11 mouse cellular contexts compared by ENCODE assay signal in genomic region chr5:48737640-48738039, GRCm38 (mm10).
DNase-seq lines count a peak whose midpoint lies in the region; ATAC-seq and TF ChIP-seq lines count a peak whose summit lies in the region.
"Had no signal": no experiment of that assay in that cellular context is flagged by ENCODE, and none has a peak within 500 bp of the region (broad histone marks: within the 10 kb centered on the region; RNA-seq: fewer than 3 reads in every experiment).

No protein-coding gene starts in this region.

- no peaks in the 10 kb centered on the region for H3K79me2 ChIP-seq in MEL (ENCODE audit: control insufficient read depth, insufficient read depth, low read length, poor library complexity)

- no peak for TF ChIP-seq POLR2A in MEL (IDR thresholded peaks at IDR 0.05; ENCODE audit: control insufficient read depth in 1 of 2, insufficient read depth in 1 of 2, low read depth in 1 of 2, low read length in 2 of 2, poor library complexity in 1 of 2)

- no peak for ATAC-seq in embryonic facial prominence, embryonic 11.5 days (replicated peaks; ENCODE audit: insufficient number of reproducible peaks, low FRiP score, low TSS enrichment, low read depth)
- no peak for ATAC-seq in liver, embryonic 12.5 days
- no peak for ATAC-seq in activated CD4-positive, CD25-positive, alpha-beta regulatory T cell, adult 4 months

- DNase-seq in embryonic facial prominence, embryonic 11.5 days (ENCODE audit: low spot score) = peak; percentile 16
- DNase-seq in embryonic facial prominence, embryonic 10.5 days (ENCODE audit: low spot score) = no peak
- peak in 1 of 2 experiments; percentile 18 for DNase-seq in layer of hippocampus, adult 2 months (ENCODE audit: low spot score in 2 of 2)
- no peak for DNase-seq in layer of hippocampus, postnatal 25 days (ENCODE audit: extremely low spot score in 1 of 2, low spot score in 1 of 2)
- DNase-seq in MEL (ENCODE audit: low read depth, low spot score) = peak; percentile 7
- peak; percentile 19 for DNase-seq in kidney, postnatal 10 days
- DNase-seq: liver; right cerebral cortex, postnatal 4 days had no signal

- no peak overlapping the region for H3K4me2 ChIP-seq in embryonic facial prominence, embryonic 11.5 days (ENCODE audit: low read depth, low read length)
- no peak overlapping the region for H3K4me2 ChIP-seq in liver, embryonic 12.5 days
- H3K4me2 ChIP-seq: embryonic facial prominence, embryonic 13.5 days had no signal

- TF ChIP-seq CTCF in layer of hippocampus, adult 2 months (conservative IDR thresholded peaks at IDR 0.05) = peak; percentile 71
- peak in 1 of 3 experiments; percentile 54; a peak in 2 of 6 replicates for TF ChIP-seq CTCF in MEL (IDR thresholded peaks at IDR 0.05 in 2 of 3, conservative IDR thresholded peaks at IDR 0.05 in 1 of 3; ENCODE audit: control insufficient read depth in 1 of 3, insufficient read depth in 1 of 3, low read depth in 2 of 3, low read length in 3 of 3, poor library complexity in 1 of 3, severe bottlenecking in 1 of 3)

- no peak overlapping the region for H3K27ac ChIP-seq in embryonic facial prominence, embryonic 11.5 days (replicated peaks; ENCODE audit: low read depth, low read length)
- no peak overlapping the region for H3K27ac ChIP-seq in embryonic facial prominence, embryonic 10.5 days (replicated peaks)
- no peak overlapping the region for H3K27ac ChIP-seq in layer of hippocampus, adult 2 months
- no peak overlapping the region for H3K27ac ChIP-seq in MEL (ENCODE audit: control insufficient read depth, low read depth, low read length)
- H3K27ac ChIP-seq in liver, embryonic 12.5 days = no peak overlapping the region
- H3K27ac ChIP-seq: embryonic facial prominence, embryonic 13.5 days had no signal

- no peaks in the 10 kb centered on the region for H3K4me1 ChIP-seq in embryonic facial prominence, embryonic 11.5 days (ENCODE audit: control insufficient read depth, insufficient read depth, low read length)
- no peaks in the 10 kb centered on the region for H3K4me1 ChIP-seq in embryonic facial prominence, embryonic 10.5 days
- no peaks in the 10 kb centered on the region for H3K4me1 ChIP-seq in MEL (ENCODE audit: control insufficient read depth in 1 of 2, insufficient read depth in 2 of 2, low read length in 2 of 2)
- H3K4me1 ChIP-seq in liver, embryonic 12.5 days = no peaks in the 10 kb centered on the region
- H3K4me1 ChIP-seq: embryonic facial prominence, embryonic 13.5 days had no signal

- no peak overlapping the region for H3K9ac ChIP-seq in embryonic facial prominence, embryonic 11.5 days (replicated peaks; ENCODE audit: low read length)
- H3K9ac ChIP-seq in MEL (ENCODE audit: control insufficient read depth, low read depth, low read length, poor library complexity, severe bottlenecking) = no peak overlapping the region
- no peak overlapping the region for H3K9ac ChIP-seq in liver, embryonic 12.5 days
- H3K9ac ChIP-seq: embryonic facial prominence, embryonic 13.5 days had no signal

- TF ChIP-seq EP300 in MEL (IDR thresholded peaks at IDR 0.05; ENCODE audit: low read depth in 1 of 2, low read length in 2 of 2) = no peak

- peak; percentile 66 for TF ChIP-seq RAD21 in MEL (IDR thresholded peaks at IDR 0.05; ENCODE audit: low read depth, low read length)

- H3K4me3 ChIP-seq in embryonic facial prominence, embryonic 11.5 days (ENCODE audit: low read depth, low read length) = no peak overlapping the region
- no peak overlapping the region for H3K4me3 ChIP-seq in embryonic facial prominence, embryonic 10.5 days
- H3K4me3 ChIP-seq in layer of hippocampus, adult 2 months = no peak overlapping the region
- no peak overlapping the region for H3K4me3 ChIP-seq in MEL (ENCODE audit: control insufficient read depth in 1 of 2, insufficient read depth in 1 of 2, low read depth in 2 of 2, low read length in 2 of 2)
- H3K4me3 ChIP-seq in liver, embryonic 12.5 days = no peak overlapping the region
- H3K4me3 ChIP-seq: embryonic facial prominence, embryonic 13.5 days had no signal

- no peaks in the 10 kb centered on the region for H3K36me3 ChIP-seq in embryonic facial prominence, embryonic 11.5 days (replicated peaks; ENCODE audit: control insufficient read depth, insufficient read depth, low read depth, low read length)
- H3K36me3 ChIP-seq in embryonic facial prominence, embryonic 10.5 days (replicated peaks) = no peaks in the 10 kb centered on the region
- no peaks in the 10 kb centered on the region for H3K36me3 ChIP-seq in MEL (ENCODE audit: control insufficient read depth in 1 of 2, insufficient read depth in 2 of 2, low read length in 2 of 2)
- no peaks in the 10 kb centered on the region for H3K36me3 ChIP-seq in liver, embryonic 12.5 days
- H3K36me3 ChIP-seq: embryonic facial prominence, embryonic 13.5 days had no signal

- H3K27me3 ChIP-seq in embryonic facial prominence, embryonic 11.5 days (ENCODE audit: control insufficient read depth, insufficient read depth, low read length) = no peaks in the 10 kb centered on the region
- H3K27me3 ChIP-seq in embryonic facial prominence, embryonic 10.5 days (replicated peaks; ENCODE audit: low read depth, poor library complexity, severe bottlenecking) = no peaks in the 10 kb centered on the region
- no peaks in the 10 kb centered on the region for H3K27me3 ChIP-seq in MEL (ENCODE audit: control insufficient read depth in 1 of 2, insufficient read depth in 2 of 2, low read length in 2 of 2)
- no peaks in the 10 kb centered on the region for H3K27me3 ChIP-seq in liver, embryonic 12.5 days (replicated peaks)
- H3K27me3 ChIP-seq: embryonic facial prominence, embryonic 13.5 days had no signal

- WGBS in embryonic facial prominence, embryonic 11.5 days = 46% methylated on average over 2 of the region's 2 CpGs
- 59% methylated on average over 2 of the region's 2 CpGs for WGBS in embryonic facial prominence, embryonic 10.5 days
- 44% methylated on average over 2 of the region's 2 CpGs for WGBS in liver, embryonic 12.5 days (ENCODE audit: insufficient replicate concordance)

- H3K9me3 ChIP-seq in embryonic facial prominence, embryonic 11.5 days (replicated peaks; ENCODE audit: control insufficient read depth, low read length) = no peaks in the 10 kb centered on the region
- H3K9me3 ChIP-seq in embryonic facial prominence, embryonic 10.5 days = no peaks in the 10 kb centered on the region
- H3K9me3 ChIP-seq in MEL (replicated peaks; ENCODE audit: insufficient read depth, low read length) = no peaks in the 10 kb centered on the region
- no peaks in the 10 kb centered on the region for H3K9me3 ChIP-seq in liver, embryonic 12.5 days (replicated peaks)
- H3K9me3 ChIP-seq: embryonic facial prominence, embryonic 13.5 days had no signal

TF ChIP-seq in MEL, 35 proteins besides CTCF, POLR2A, EP300 and RAD21:
- no peak for TF ChIP-seq CHD1 (IDR thresholded peaks at IDR 0.05; ENCODE audit: low read depth, low read length)
- TF ChIP-seq ZC3H11A (IDR thresholded peaks at IDR 0.05; ENCODE audit: low read depth, low read length) = peak; percentile 48
- TF ChIP-seq SMC3 (IDR thresholded peaks at IDR 0.05; ENCODE audit: low read depth, low read length) = peak; percentile 68
TF ChIP-seq in MEL: peak in this region for 2.

Comparison
In these comparisons a context has a peak if more than half of its experiments do, and no peak if none do; other contexts are left out.
1. DNase-seq: peak in embryonic facial prominence, embryonic 11.5 days (single experiment), MEL (single experiment) and kidney, postnatal 10 days (single experiment); none in embryonic facial prominence, embryonic 10.5 days (single experiment) and layer of hippocampus, postnatal 25 days (0 of 2).